Mouse (Mus musculus): ENCODE measurements around the gene Frmpd3. TPM values are rescaled to one million over a fixed set of nuclear protein-coding genes. Genes with fewer than 3 reads are reported as not detected.
A peak's percentile ranks its signal among the peaks of the same experiment; 100 is the strongest.
"Not testable (repeated sequence)": the region's sequence is repeated elsewhere in the genome, so short reads cannot be mapped to it uniquely, and the experiment has no call there.

The Frmpd3 gene
- 0.04 and 0.05 TPM in 2 replicates for polyA plus RNA-seq (2015; fragmentation: Nextera tagmentation; extraction: Ambion mirVana)

DNA sequence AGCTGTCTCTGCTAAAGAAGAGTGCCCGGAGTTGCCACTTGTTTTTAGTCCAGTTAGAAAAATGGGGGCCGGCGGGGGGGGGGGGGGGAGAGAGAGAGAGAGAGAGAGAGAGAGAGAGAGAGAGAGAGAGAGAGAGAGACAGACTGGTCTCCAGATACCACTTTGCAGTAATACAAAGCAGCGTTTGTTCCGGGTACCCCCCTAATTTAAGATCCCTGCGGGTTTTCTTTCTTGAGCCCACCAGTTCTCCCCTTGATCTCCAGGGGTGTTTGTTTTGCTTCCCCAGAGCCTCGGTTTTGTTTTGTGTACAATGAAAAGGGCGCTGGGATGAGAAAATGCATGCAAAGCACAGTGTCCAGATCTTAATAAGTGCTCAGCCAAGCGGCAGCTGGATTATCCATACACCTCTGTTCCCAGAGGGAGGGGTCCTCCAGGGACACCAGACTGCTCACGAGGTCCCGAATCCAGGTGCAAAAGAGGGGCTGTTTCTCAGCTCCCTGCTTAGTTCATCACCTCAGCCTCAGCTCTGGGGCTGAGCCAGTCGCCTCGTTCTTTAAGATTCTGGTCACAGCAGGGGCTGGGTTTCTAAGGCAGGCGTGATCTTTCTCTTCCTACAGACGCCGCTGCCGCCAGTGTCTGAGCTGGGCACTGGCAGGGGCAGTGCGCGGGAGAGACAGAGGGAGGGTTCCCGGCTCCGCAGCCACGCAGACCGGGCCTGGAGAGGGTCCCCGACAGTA, at the start of gene Frmpd3:
Frmpd3 (plus strand) TSS at position 608 of the 737 bp plus-strand sequence.
- Histone ChIP-seq H3K9me3 (no peaks in the 10 kb centered on the region), H3K27me3 (peaks cover 36% of the 10 kb centered on the region), H3K4me3 (peak within 1 kb of the TSS; percentile 35), H3K9ac (peak within 1 kb of the TSS; percentile 24; the same call in 1 of the 2 replicates), H3K4me1 (no peaks in the 10 kb centered on the region), H3K27ac (no peak within 1 kb of the TSS), H3K36me3 (no peaks in the 10 kb centered on the region), H3K4me2 (peak within 1 kb of the TSS; percentile 68)
- 17% methylated on average over 23 of the region's 24 CpGs for WGBS
- ATAC-seq (ENCODE audit: borderline replicate concordance, extremely low read depth, low FRiP score, low TSS enrichment), result peak; percentile 35; the same call in 1 of the 2 replicates

DNA sequence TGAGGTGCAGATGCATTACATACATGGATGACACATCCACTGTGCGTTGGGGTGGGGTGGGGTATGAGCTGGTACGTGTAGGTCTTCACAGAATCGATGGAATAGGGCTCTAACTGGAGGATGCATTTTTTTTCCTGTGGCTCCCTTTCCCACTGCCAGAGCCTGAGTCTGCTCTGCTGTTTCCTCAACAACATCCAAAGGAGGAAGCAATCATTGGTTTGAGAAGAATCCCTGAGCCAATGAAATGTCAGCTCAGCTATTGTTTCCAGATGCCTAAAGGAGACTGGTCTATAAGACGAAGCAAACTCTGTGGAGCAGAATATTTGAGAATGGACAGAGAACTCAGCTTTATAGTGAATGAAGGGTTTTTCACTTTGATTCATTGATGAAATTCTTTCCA, 38.3 kb upstream of the Frmpd3 start:
- no peak overlapping the region for H3K4me2 ChIP-seq
- H3K4me3 ChIP-seq, result no peak overlapping the region
- H3K9ac ChIP-seq, result no peak overlapping the region
- 65% methylated on average over 4 of the region's 4 CpGs for WGBS
- H3K27ac ChIP-seq, result no peak overlapping the region
- H3K36me3 ChIP-seq, result no peaks in the 10 kb centered on the region
- no peaks in the 10 kb centered on the region for H3K4me1 ChIP-seq
- no peaks in the 10 kb centered on the region for H3K9me3 ChIP-seq
- no peak for ATAC-seq (ENCODE audit: borderline replicate concordance, extremely low read depth, low FRiP score, low TSS enrichment)
- peaks cover 11% of the 10 kb centered on the region for H3K27me3 ChIP-seq

DNA sequence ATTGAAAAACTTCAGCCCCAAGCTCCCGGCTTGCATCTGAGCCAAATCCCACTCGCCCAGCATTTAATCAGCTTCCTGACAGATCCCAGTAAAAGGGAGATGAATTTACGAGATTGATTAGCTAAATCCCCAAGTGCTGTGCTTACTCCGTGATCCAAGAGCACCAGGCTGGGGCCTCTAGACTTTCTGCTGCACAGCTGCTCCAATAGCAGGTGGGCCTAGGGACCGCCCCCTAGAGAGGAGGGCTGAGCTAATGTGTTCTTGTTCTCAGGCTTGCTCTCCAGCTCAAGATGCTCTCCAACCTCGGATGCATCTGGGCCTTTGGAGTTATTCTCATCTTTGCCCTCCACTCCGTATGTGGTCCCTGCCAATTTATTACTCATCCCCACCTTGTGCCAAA, 36.4 kb upstream of the Frmpd3 start:
- 66% methylated on average over 7 of the region's 7 CpGs for WGBS
- H3K9me3 ChIP-seq, result no peaks in the 10 kb centered on the region
- no peak for ATAC-seq (ENCODE audit: borderline replicate concordance, extremely low read depth, low FRiP score, low TSS enrichment)
- no peak overlapping the region for H3K9ac ChIP-seq
- H3K4me2 ChIP-seq, result no peak overlapping the region
- no peak overlapping the region for H3K27ac ChIP-seq
- H3K4me1 ChIP-seq, result no peaks in the 10 kb centered on the region
- H3K4me3 ChIP-seq, result no peak overlapping the region
- peaks cover 11% of the 10 kb centered on the region for H3K27me3 ChIP-seq
- H3K36me3 ChIP-seq, result no peaks in the 10 kb centered on the region

DNA sequence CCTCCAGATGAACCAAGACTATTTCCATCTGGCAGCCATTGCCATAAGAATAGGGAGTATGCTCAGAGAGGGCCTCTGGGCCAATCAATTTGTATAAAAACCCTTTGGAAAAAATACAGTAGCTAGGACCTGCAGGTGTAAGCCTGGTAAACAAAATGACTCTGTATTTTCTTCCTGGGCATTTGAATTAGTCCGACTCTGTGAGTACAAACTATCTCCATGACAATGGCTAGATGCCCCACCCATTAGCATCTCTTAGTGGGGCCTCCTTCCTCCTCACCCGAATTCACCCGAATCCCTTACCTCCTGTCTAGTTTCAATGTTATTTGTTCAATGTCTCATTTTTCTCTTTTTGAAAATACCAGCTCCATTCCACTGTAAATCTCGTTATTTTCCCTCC, 24.1 kb upstream of the Frmpd3 start:
- no peak overlapping the region for H3K4me2 ChIP-seq
- H3K4me3 ChIP-seq, result no peak overlapping the region
- no peak overlapping the region for H3K27ac ChIP-seq
- WGBS, result 72% methylated on average over 4 of the region's 4 CpGs
- no peak overlapping the region for H3K9ac ChIP-seq
- H3K4me1 ChIP-seq, result no peaks in the 10 kb centered on the region
- H3K9me3 ChIP-seq, result no peaks in the 10 kb centered on the region
- H3K27me3 ChIP-seq, result no peaks in the 10 kb centered on the region
- no peaks in the 10 kb centered on the region for H3K36me3 ChIP-seq
- no peak for ATAC-seq (ENCODE audit: borderline replicate concordance, extremely low read depth, low FRiP score, low TSS enrichment)

DNA sequence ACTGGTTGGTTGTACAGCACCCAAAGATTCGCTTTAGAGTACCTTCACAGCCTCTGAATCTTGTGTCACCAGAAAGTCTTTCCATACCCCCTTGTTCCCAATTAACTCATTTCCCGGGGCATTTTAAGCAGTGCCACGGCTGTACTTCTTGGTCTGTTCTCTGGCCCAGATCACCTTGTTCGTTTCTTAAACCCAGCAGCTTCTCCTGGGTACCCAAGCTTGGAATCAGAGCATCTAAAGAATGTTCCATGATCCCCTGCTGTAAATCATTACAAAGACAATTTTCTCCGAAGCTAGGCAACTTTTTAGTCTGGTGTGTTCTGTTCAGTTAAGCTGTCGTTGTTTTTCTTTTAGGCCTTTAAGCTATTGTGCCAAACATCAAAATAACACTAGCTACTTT, 22.9 kb upstream of the Frmpd3 start:
- H3K27ac ChIP-seq, result no peak overlapping the region
- H3K4me3 ChIP-seq, result no peak overlapping the region
- H3K36me3 ChIP-seq, result no peaks in the 10 kb centered on the region
- no peak overlapping the region for H3K9ac ChIP-seq
- H3K27me3 ChIP-seq, result no peaks in the 10 kb centered on the region
- no peak overlapping the region for H3K4me2 ChIP-seq
- no peak for ATAC-seq (ENCODE audit: borderline replicate concordance, extremely low read depth, low FRiP score, low TSS enrichment)
- 82% methylated on average over 6 of the region's 6 CpGs for WGBS
- H3K9me3 ChIP-seq, result no peaks in the 10 kb centered on the region
- H3K4me1 ChIP-seq, result no peaks in the 10 kb centered on the region

DNA sequence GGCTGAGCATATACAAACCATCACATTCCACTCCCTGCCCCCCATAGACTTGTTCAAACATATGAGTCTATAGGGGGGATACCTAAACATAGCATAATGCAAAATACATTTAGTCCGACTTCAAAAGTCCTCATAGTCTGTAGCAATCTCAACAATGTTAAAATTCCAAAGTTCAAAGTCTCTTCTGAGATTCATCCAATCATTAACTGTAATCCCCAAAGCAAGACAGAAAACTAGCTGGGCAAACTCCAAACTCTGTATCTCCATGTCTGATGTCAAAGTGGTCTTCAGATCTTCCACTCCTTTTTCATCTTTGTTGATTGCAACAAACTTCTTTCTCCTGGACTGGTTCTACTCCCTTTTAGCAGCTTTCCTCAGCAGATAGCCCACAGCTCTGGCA, 21.4 kb upstream of the Frmpd3 start:
- H3K9me3 ChIP-seq; H3K4me1 ChIP-seq; H3K9ac ChIP-seq; H3K36me3 ChIP-seq; H3K4me2 ChIP-seq; H3K4me3 ChIP-seq; H3K27me3 ChIP-seq; H3K27ac ChIP-seq; ATAC-seq (ENCODE audit: borderline replicate concordance, extremely low read depth, low FRiP score, low TSS enrichment): not testable (repeated sequence)
- 91% methylated on average over 1 of the region's 1 CpGs for WGBS

DNA sequence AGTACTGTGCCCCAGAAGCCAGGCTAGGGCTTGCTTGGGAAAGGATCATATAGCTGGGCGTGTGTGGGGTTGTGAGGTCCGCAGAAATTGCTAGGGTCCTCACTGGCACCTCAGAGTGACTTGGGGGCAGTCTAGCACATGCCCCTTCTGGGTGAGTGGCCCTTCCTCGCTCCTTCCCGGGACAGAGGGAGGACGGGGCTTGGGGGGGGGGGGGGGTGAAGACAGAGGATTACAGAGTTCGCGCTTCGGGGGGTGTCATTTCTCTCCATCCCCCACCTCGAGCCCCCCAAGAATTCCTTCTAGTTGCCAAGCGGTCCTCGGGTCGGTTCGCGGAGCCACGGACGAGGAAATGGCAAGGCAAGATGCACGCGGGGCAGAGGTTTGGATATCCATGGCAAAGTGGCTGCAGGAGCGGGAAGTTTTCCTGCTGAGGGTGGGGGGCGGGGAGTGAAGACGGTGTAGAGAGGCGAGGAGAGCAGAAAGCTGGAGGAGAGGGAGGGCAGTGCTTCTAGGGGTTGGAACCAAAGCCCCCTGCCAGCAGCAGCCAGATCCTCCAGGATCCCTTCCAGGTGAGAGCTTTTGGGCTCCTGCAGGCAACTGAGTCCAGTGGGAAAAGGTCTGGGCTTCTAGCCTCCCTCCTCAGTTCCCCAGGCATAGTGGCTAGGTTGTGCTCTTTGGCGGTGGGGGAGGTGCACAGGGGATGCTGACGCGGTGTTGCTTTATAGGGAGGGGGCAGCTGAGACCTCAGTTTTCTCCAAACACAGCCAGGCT, 515 bp downstream of the Frmpd3 start:
- peak overlapping the region; percentile 35 for H3K4me3 ChIP-seq
- peak overlapping the region; percentile 68 for H3K4me2 ChIP-seq
- 14% methylated on average over 13 of the region's 25 CpGs for WGBS
- no peaks in the 10 kb centered on the region for H3K36me3 ChIP-seq
- H3K9ac ChIP-seq, result peak overlapping the region; percentile 24; the same call in 1 of the 2 replicates
- ATAC-seq (ENCODE audit: borderline replicate concordance, extremely low read depth, low FRiP score, low TSS enrichment), result 0 out of 2 replicates have a peak, but pooled peaks have one; percentile 23
- H3K27ac ChIP-seq, result no peak overlapping the region
- H3K27me3 ChIP-seq, result peaks cover 36% of the 10 kb centered on the region
- H3K9me3 ChIP-seq, result no peaks in the 10 kb centered on the region
- no peaks in the 10 kb centered on the region for H3K4me1 ChIP-seq

DNA sequence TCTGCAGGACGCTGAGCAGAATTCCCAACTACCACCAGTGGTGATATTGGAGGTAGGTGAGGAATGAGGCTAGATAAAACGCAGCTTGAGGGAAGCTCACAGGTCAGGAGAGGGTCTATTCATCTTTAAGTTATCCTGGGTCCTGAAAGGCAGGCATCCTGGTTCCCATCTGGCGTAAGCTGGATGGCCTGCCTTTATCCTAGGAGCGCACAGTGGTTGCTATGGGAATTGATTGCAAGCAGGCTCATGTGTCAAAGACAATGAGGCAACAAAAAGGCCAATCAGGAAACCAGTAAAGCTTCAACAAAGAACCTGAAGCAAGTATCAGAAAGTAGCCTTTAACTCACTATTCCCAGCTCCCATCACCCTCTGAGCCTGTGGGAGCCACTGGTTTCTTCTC, 33.6 kb downstream of the Frmpd3 start:
- no peaks in the 10 kb centered on the region for H3K4me1 ChIP-seq

DNA sequence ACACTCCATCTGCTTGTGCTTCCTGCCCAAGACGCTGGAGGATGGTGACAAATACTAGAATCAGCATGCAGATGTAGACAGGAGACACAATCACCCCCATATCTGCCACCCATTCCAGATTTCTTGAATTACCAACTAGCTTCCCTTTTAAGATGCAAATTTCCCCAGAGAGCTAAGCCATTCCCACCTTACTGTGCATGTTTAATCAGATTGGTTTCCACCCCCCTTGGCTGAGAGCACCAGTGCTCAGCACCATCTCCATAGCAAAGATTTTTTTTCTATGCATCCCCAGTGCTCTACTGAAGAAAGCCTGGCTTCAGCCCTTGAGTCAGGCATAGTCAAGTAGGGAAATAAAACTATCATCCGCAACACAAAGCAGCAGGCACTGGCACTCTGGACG, 57.9 kb downstream of the Frmpd3 start:
- peaks cover 8% of the 10 kb centered on the region; the same call in 1 of the 2 replicates for H3K27me3 ChIP-seq
- H3K27ac ChIP-seq, result no peak overlapping the region
- H3K36me3 ChIP-seq, result no peaks in the 10 kb centered on the region
- 44% methylated on average over 3 of the region's 3 CpGs for WGBS
- no peak overlapping the region for H3K9ac ChIP-seq
- no peak overlapping the region for H3K4me3 ChIP-seq
- H3K4me2 ChIP-seq, result no peak overlapping the region
- ATAC-seq (ENCODE audit: borderline replicate concordance, extremely low read depth, low FRiP score, low TSS enrichment), result no peak
- H3K9me3 ChIP-seq, result no peaks in the 10 kb centered on the region
- H3K4me1 ChIP-seq, result no peaks in the 10 kb centered on the region

More for the DNA sequence above, 33.6 kb downstream of the Frmpd3 start:
- WGBS, result 26% methylated on average over 4 of the region's 4 CpGs
- H3K4me3 ChIP-seq, result no peak overlapping the region
- H3K9ac ChIP-seq, result no peak overlapping the region
- no peak for ATAC-seq (ENCODE audit: borderline replicate concordance, extremely low read depth, low FRiP score, low TSS enrichment)
- H3K9me3 ChIP-seq, result no peaks in the 10 kb centered on the region
- H3K27me3 ChIP-seq, result peaks cover 4% of the 10 kb centered on the region; the same call in 1 of the 2 replicates
- H3K4me2 ChIP-seq, result no peak overlapping the region
- no peak overlapping the region for H3K27ac ChIP-seq
- H3K36me3 ChIP-seq, result no peaks in the 10 kb centered on the region

DNA sequence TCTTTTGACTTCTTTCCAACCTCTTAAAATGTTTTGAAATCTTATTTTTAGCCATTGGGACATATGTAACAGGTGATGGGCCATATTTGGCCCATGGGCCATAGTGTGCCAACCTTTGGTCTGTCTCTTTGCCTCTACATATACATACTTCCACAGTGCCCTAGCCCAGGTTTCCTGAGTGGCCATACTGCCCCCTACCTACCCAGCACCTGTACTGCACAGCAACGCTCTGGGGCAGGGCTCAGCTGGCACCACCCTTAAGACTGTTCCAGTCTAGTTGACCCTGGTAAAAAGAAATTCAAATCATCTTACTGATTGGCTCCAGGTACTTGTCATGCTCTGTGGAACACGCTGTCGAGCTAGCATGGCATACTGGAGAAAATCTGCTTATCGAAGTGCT, 60.8 kb downstream of the Frmpd3 start:
- no peak for ATAC-seq (ENCODE audit: borderline replicate concordance, extremely low read depth, low FRiP score, low TSS enrichment)
- H3K4me3 ChIP-seq, result no peak overlapping the region
- H3K27me3 ChIP-seq, result peaks cover 8% of the 10 kb centered on the region; the same call in 1 of the 2 replicates
- no peaks in the 10 kb centered on the region for H3K36me3 ChIP-seq
- no peak overlapping the region for H3K27ac ChIP-seq
- no peaks in the 10 kb centered on the region for H3K9me3 ChIP-seq
- H3K9ac ChIP-seq, result no peak overlapping the region
- no peaks in the 10 kb centered on the region for H3K4me1 ChIP-seq
- H3K4me2 ChIP-seq, result no peak overlapping the region
- WGBS, result 49% methylated on average over 4 of the region's 4 CpGs

DNA sequence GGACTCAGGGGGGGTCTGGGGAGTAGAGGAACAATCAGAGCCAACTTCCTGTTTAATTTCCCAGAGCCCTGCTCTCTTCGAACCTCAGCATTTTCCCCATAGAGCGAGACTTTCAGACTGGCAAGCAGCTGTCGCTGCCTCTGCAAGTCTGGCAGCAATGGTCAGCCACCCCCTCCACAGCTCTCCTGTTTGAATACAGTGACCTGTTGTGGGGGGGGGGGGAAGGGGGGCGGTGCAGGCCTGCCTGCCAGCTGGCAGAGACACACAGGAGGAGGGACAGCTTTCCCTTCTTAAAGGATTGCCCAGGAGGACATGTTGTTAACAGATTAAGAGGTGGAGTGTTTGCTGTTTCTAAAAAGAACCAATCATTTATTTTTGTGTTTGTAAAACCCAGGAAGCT, 64.0 kb downstream of the Frmpd3 start:
- WGBS, result 21% methylated on average over 4 of the region's 4 CpGs
- H3K4me3 ChIP-seq, result no peak overlapping the region
- no peak for ATAC-seq (ENCODE audit: borderline replicate concordance, extremely low read depth, low FRiP score, low TSS enrichment)
- no peaks in the 10 kb centered on the region for H3K9me3 ChIP-seq
- no peak overlapping the region for H3K27ac ChIP-seq
- no peak overlapping the region for H3K4me2 ChIP-seq
- H3K36me3 ChIP-seq, result no peaks in the 10 kb centered on the region
- peaks cover 4% of the 10 kb centered on the region; the same call in 1 of the 2 replicates for H3K27me3 ChIP-seq
- H3K4me1 ChIP-seq, result no peaks in the 10 kb centered on the region
- no peak overlapping the region for H3K9ac ChIP-seq

DNA sequence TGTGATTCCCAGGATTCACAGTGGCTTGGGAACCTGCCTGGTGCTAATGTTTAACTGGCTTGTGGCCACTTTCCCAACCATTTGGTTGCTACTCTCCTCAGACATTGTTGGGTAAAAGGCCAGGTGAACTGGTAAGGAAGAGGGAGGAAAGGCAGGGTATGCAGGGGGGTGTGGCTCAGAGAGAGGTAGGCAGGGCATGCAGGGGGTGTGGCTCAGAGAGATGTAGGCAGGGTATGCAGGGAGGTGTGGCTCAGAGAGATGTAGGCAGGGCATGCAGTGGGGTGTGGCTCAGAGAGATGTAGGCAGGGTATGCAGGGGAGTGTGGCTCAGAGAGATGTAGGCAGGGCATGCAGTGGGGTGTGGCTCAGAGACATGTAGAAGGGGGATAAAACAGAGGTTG, 64.4 kb downstream of the Frmpd3 start:
- H3K9me3 ChIP-seq, result no peaks in the 10 kb centered on the region
- peaks cover 4% of the 10 kb centered on the region; the same call in 1 of the 2 replicates for H3K27me3 ChIP-seq
- H3K27ac ChIP-seq, result no peak overlapping the region
- no peak overlapping the region for H3K9ac ChIP-seq
- no peak for ATAC-seq (ENCODE audit: borderline replicate concordance, extremely low read depth, low FRiP score, low TSS enrichment)
- no peak overlapping the region for H3K4me3 ChIP-seq
- H3K4me2 ChIP-seq, result no peak overlapping the region
- no peaks in the 10 kb centered on the region for H3K4me1 ChIP-seq
- no peaks in the 10 kb centered on the region for H3K36me3 ChIP-seq
